Mouse (Mus musculus) ES-Bruce4 (cell line): Measurements from ENCODE around the gene Dxo.

Source experiments
- CTCF ChIP-seq: IDR thresholded peaks from one replicate; pipeline ENCODE4 v1.8.1; 2011; ENCODE audit warnings: low read depth, low read length
- EP300 ChIP-seq: IDR thresholded peaks from 2 replicates; pipeline ENCODE4 v1.6.1; 2011; ENCODE audit warnings: low read depth, low read length; ENCODE audit not compliant: insufficient read depth
- POLR2A ChIP-seq: IDR thresholded peaks from one replicate; pipeline ENCODE4 v1.8.1; 2011; ENCODE audit warnings: low read length; ENCODE audit not compliant: insufficient read depth

- TF ChIP-seq POLR2A (no peak), CTCF (no peak), EP300 (no peak)
Measured at GRCm38 (mm10) chr17:34853511-34853910, 16.7 kb downstream of the Dxo start.
